Mouse (Mus musculus): Measurements from ENCODE around the gene Fkbp6.

- TF ChIP-seq CTCF (IDR thresholded peaks at IDR 0.05; ENCODE audit: low read depth) (no peak), EP300 (IDR thresholded peaks at IDR 0.05; ENCODE audit: low read depth) (no peak)
Measured at GRCm38 (mm10) chr5:135274663-135275396, 75.0 kb downstream of the Fkbp6 start.
